Mouse (Mus musculus): ENCODE measurements around the gene Pbld2. TPM values are rescaled to one million over a fixed set of nuclear protein-coding genes. Genes with fewer than 3 reads are reported as not detected.

Gene Pbld2
- total and polyA plus RNA-seq, 2 experiments from 2014 or later, result 1.2 TPM; not detected in 1

- H3K9me3 ChIP-seq (ENCODE audit: low read length), result no peaks in the 10 kb centered on the region
- no peak for ATAC-seq (ENCODE audit: low FRiP score)
- H3K9ac ChIP-seq (replicated peaks; ENCODE audit: low read length, poor library complexity, severe bottlenecking), result peak overlapping the region; percentile 48; the same call in 1 of the 2 replicates
- 24% methylated on average over 4 of the region's 4 CpGs for WGBS
- no peak for DNase-seq (ENCODE audit: low spot score)
- no peak for TF ChIP-seq CTCF (IDR thresholded peaks at IDR 0.05)
- peak overlapping the region; percentile 46 for H3K4me2 ChIP-seq (ENCODE audit: low read depth, low read length, poor library complexity, severe bottlenecking)
- H3K27ac ChIP-seq (ENCODE audit: low read depth, low read length), result no peak overlapping the region
- H3K27me3 ChIP-seq (ENCODE audit: insufficient read depth, low read length), result no peaks in the 10 kb centered on the region
- peaks cover 4% of the 10 kb centered on the region; the same call in 1 of the 2 replicates for H3K36me3 ChIP-seq (ENCODE audit: insufficient read depth, low read length)
- H3K4me3 ChIP-seq (ENCODE audit: low read depth, low read length), result peak overlapping the region; percentile 97
- no peaks in the 10 kb centered on the region; the same call in 1 of the 2 replicates for H3K4me1 ChIP-seq (ENCODE audit: insufficient read depth, low read length)
These were observed 2.4 kb upstream of the Pbld2 start for GRCm38 (mm10) chr10:63021702-63022101.

- Histone ChIP-seq H3K9ac (replicated peaks; ENCODE audit: low read length, poor library complexity, severe bottlenecking) (peak overlapping the region; percentile 98), H3K27me3 (ENCODE audit: insufficient read depth, low read length) (no peaks in the 10 kb centered on the region), H3K9me3 (ENCODE audit: low read length) (no peaks in the 10 kb centered on the region), H3K36me3 (ENCODE audit: insufficient read depth, low read length) (no peaks in the 10 kb centered on the region), H3K27ac (ENCODE audit: low read depth, low read length) (peak overlapping the region; percentile 100), H3K4me2 (ENCODE audit: low read depth, low read length, poor library complexity, severe bottlenecking) (peak overlapping the region; percentile 46), H3K4me3 (ENCODE audit: low read depth, low read length) (peak overlapping the region; percentile 97), H3K4me1 (ENCODE audit: insufficient read depth, low read length) (peaks cover 2% of the 10 kb centered on the region; the same call in 1 of the 2 replicates)
- under 1% methylated on average over 27 of the region's 27 CpGs for WGBS
- DNase-seq (ENCODE audit: low spot score), result no peak
- ATAC-seq (ENCODE audit: low FRiP score), result no peak
- TF ChIP-seq CTCF (IDR thresholded peaks at IDR 0.05), result no peak
These were observed 1.5 kb upstream of the Pbld2 start for GRCm38 (mm10) chr10:63022541-63023120.

GRCm38 (mm10) chr10:63023121-63023748, 880 bp upstream of the Pbld2 start:
- Histone ChIP-seq H3K27ac (ENCODE audit: low read depth, low read length) (peak overlapping the region; percentile 100), H3K4me3 (ENCODE audit: low read depth, low read length) (peak overlapping the region; percentile 97), H3K36me3 (ENCODE audit: insufficient read depth, low read length) (no peaks in the 10 kb centered on the region), H3K4me2 (ENCODE audit: low read depth, low read length, poor library complexity, severe bottlenecking) (peak overlapping the region; percentile 46), H3K27me3 (ENCODE audit: insufficient read depth, low read length) (no peaks in the 10 kb centered on the region), H3K4me1 (ENCODE audit: insufficient read depth, low read length) (peaks cover 4% of the 10 kb centered on the region; the same call in 1 of the 2 replicates), H3K9me3 (ENCODE audit: low read length) (no peaks in the 10 kb centered on the region), H3K9ac (replicated peaks; ENCODE audit: low read length, poor library complexity, severe bottlenecking) (peak overlapping the region; percentile 98)
- ATAC-seq (ENCODE audit: low FRiP score) (peak; percentile 33), DNase-seq (ENCODE audit: low spot score) (peak; percentile 70)
- under 1% methylated on average over 51 of the region's 68 CpGs for WGBS
- no peak for TF ChIP-seq CTCF (IDR thresholded peaks at IDR 0.05)

GRCm38 (mm10) chr10:63024580-63024910, 430 bp downstream of the Pbld2 start:
- H3K9ac ChIP-seq (replicated peaks; ENCODE audit: low read length, poor library complexity, severe bottlenecking), result peak overlapping the region; percentile 48
- H3K27ac ChIP-seq (ENCODE audit: low read depth, low read length), result peak overlapping the region; percentile 100
- peak; percentile 81 for DNase-seq (ENCODE audit: low spot score)
- H3K9me3 ChIP-seq (ENCODE audit: low read length), result no peaks in the 10 kb centered on the region
- peak overlapping the region; percentile 58 for H3K4me2 ChIP-seq (ENCODE audit: low read depth, low read length, poor library complexity, severe bottlenecking)
- 0% methylated on average over 8 of the region's 8 CpGs for WGBS
- H3K4me3 ChIP-seq (ENCODE audit: low read depth, low read length), result peak overlapping the region; percentile 97
- no peaks in the 10 kb centered on the region for H3K36me3 ChIP-seq (ENCODE audit: insufficient read depth, low read length)
- peak; percentile 70 for TF ChIP-seq CTCF (IDR thresholded peaks at IDR 0.05)
- ATAC-seq (ENCODE audit: low FRiP score), result peak; percentile 49
- no peaks in the 10 kb centered on the region for H3K27me3 ChIP-seq (ENCODE audit: insufficient read depth, low read length)
- H3K4me1 ChIP-seq (ENCODE audit: insufficient read depth, low read length), result peaks cover 4% of the 10 kb centered on the region; the same call in 1 of the 2 replicates

GRCm38 (mm10) chr10:63025016-63025415, 901 bp downstream of the Pbld2 start:
- Histone ChIP-seq H3K9ac (replicated peaks; ENCODE audit: low read length, poor library complexity, severe bottlenecking) (peak overlapping the region; percentile 48), H3K27me3 (ENCODE audit: insufficient read depth, low read length) (no peaks in the 10 kb centered on the region), H3K4me2 (ENCODE audit: low read depth, low read length, poor library complexity, severe bottlenecking) (peak overlapping the region; percentile 58), H3K36me3 (ENCODE audit: insufficient read depth, low read length) (no peaks in the 10 kb centered on the region), H3K4me1 (ENCODE audit: insufficient read depth, low read length) (peaks cover 4% of the 10 kb centered on the region; the same call in 1 of the 2 replicates), H3K4me3 (ENCODE audit: low read depth, low read length) (peak overlapping the region; percentile 97), H3K9me3 (ENCODE audit: low read length) (no peaks in the 10 kb centered on the region), H3K27ac (ENCODE audit: low read depth, low read length) (peak overlapping the region; percentile 100)
- DNase-seq (ENCODE audit: low spot score), result peak; percentile 21
- 19% methylated on average over 2 of the region's 2 CpGs for WGBS
- no peak for ATAC-seq (ENCODE audit: low FRiP score)
- TF ChIP-seq CTCF (IDR thresholded peaks at IDR 0.05), result no peak

- no peak overlapping the region; the same call in 1 of the 2 replicates for H3K9ac ChIP-seq (replicated peaks; ENCODE audit: low read length, poor library complexity, severe bottlenecking)
- H3K27me3 ChIP-seq (ENCODE audit: insufficient read depth, low read length), result no peaks in the 10 kb centered on the region
- peak overlapping the region; percentile 58 for H3K4me2 ChIP-seq (ENCODE audit: low read depth, low read length, poor library complexity, severe bottlenecking)
- no peak for ATAC-seq (ENCODE audit: low FRiP score)
- H3K27ac ChIP-seq (ENCODE audit: low read depth, low read length), result peak overlapping the region; percentile 100
- TF ChIP-seq CTCF (IDR thresholded peaks at IDR 0.05), result no peak
- peak; percentile 20 for DNase-seq (ENCODE audit: low spot score)
- peak overlapping the region; percentile 97; the same call in 1 of the 2 replicates for H3K4me3 ChIP-seq (ENCODE audit: low read depth, low read length)
- 12% methylated on average over 6 of the region's 6 CpGs for WGBS
- H3K36me3 ChIP-seq (ENCODE audit: insufficient read depth, low read length), result no peaks in the 10 kb centered on the region
- peaks cover 4% of the 10 kb centered on the region; the same call in 1 of the 2 replicates for H3K4me1 ChIP-seq (ENCODE audit: insufficient read depth, low read length)
- H3K9me3 ChIP-seq (ENCODE audit: low read length), result no peaks in the 10 kb centered on the region
These were observed 1.4 kb downstream of the Pbld2 start for GRCm38 (mm10) chr10:63025491-63026011.

All from midbrain, postnatal 0 days (tissue).